Mouse (Mus musculus) intestine, embryonic 16.5 days (tissue): ENCODE results near the gene Slc24a1. TPM values are rescaled to one million over a fixed set of nuclear protein-coding genes. Genes with fewer than 3 reads are reported as not detected.
"Not testable (repeated sequence)": the region's sequence is repeated elsewhere in the genome, so short reads cannot be mapped to it uniquely, and the experiment has no call there.

Source experiments
- ATAC-seq: fragments of 200-750 bp; cut with Nextera tagmentation; 2 replicates; pipeline ENCODE4 v1.8.0; 2017; ENCODE audit warnings: moderate TSS enrichment, moderate library complexity
- H3K27ac ChIP-seq: fragments of 300-500 bp; sonication (generic); 2 replicates; pipeline ENCODE4 v1.5.1; 2014; ENCODE audit warnings: mild to moderate bottlenecking, low read length
- H3K27me3 ChIP-seq: fragments of 300-500 bp; sonication (generic); replicated peaks from 2 replicates; pipeline ENCODE4 v1.6.1; 2014; ENCODE audit warnings: low read length, control low read depth, mixed read lengths; ENCODE audit not compliant: control insufficient read depth, insufficient read depth
- H3K36me3 ChIP-seq: fragments of 300-500 bp; sonication (generic); 2 replicates; pipeline ENCODE4 v1.6.1; 2014; ENCODE audit warnings: low read length, control low read depth; ENCODE audit not compliant: control insufficient read depth, insufficient read depth
- H3K4me1 ChIP-seq: fragments of 300-500 bp; sonication (generic); 2 replicates; pipeline ENCODE4 v1.6.1; 2014; ENCODE audit warnings: low read length, control low read depth, mixed read lengths; ENCODE audit not compliant: control insufficient read depth, insufficient read depth
- H3K4me2 ChIP-seq: fragments of 300-500 bp; sonication (generic); 2 replicates; pipeline ENCODE4 v1.6.1; 2014; ENCODE audit warnings: low read depth, low read length, control low read depth
- H3K4me3 ChIP-seq: fragments of 300-500 bp; sonication (generic); 2 replicates; pipeline ENCODE4 v1.5.1; 2014; ENCODE audit warnings: mild to moderate bottlenecking, low read length
- H3K9ac ChIP-seq: fragments of 300-500 bp; sonication (generic); 2 replicates; pipeline ENCODE4 v1.6.1; 2014; ENCODE audit warnings: low read depth, low read length
- H3K9me3 ChIP-seq: fragments of 300-500 bp; sonication (generic); 2 replicates; pipeline ENCODE4 v1.6.1; 2016; ENCODE audit warnings: low read length, control low read depth; ENCODE audit not compliant: control insufficient read depth
- WGBS: fragments of 180-500 bp; shearing (Covaris S2); extraction: QIAGEN DNeasy Blood & Tissue Kit; methylation state at CpG from one replicate; pipeline ENCODE4 v1.1.7; 2014; 5-methylcytosine and 5-hydroxymethylcytosine counted together
- polyA plus RNA-seq: library from polyadenylated mRNA; unstranded; fragments of >200 nt; fragmentation: Nextera tagmentation; extraction: Ambion mirVana; gene quantifications from 2 replicates; pipeline ENCODE4 v1.2.1, GENCODE M21; 2015

Gene Slc24a1
- 0.04 TPM in 1 of 2 replicates, not detected in the other for polyA plus RNA-seq

GRCm38 (mm10) chr9:64951161-64951657, at the start of gene Slc24a1:
Slc24a1 (minus strand) TSS chr9:64951607.
- ATAC-seq, result no peak
- 39% methylated on average over 11 of the region's 11 CpGs for WGBS

DNA sequence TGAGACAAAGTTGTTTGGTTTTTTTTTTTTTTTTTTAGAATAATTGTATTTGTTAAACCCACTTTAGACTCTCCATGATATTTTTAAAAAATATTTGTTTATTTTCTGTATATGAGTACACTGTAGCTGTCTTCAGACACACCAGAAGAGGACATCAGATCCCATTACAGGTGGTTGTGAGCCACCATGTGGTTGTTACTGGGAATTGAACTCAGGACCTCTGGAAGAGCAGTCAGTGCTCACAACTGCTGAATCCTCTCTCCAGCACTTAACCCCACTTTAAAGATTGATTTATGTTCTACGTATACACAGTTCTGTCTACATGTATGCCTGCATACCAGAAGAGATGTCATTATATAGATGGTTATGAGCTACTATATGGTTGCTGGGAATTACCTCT, 44.1 kb upstream of the Slc24a1 start:
- WGBS, result 85% methylated on average over 1 of the region's 1 CpGs
- not testable (repeated sequence) for H3K4me3 ChIP-seq, H3K9ac ChIP-seq, H3K27me3 ChIP-seq, H3K4me1 ChIP-seq, ATAC-seq, H3K9me3 ChIP-seq, H3K36me3 ChIP-seq, H3K4me2 ChIP-seq, H3K27ac ChIP-seq

More at GRCm38 (mm10) chr9:64951161-64951657, at the start of gene Slc24a1:
- Histone ChIP-seq H3K9ac (no peak within 1 kb of the TSS), H3K9me3 (no peaks in the 10 kb centered on the region), H3K27ac (no peak within 1 kb of the TSS), H3K4me3 (no peak within 1 kb of the TSS), H3K4me1 (no peaks in the 10 kb centered on the region), H3K36me3 (no peaks in the 10 kb centered on the region), H3K27me3 (peaks cover 9% of the 10 kb centered on the region), H3K4me2 (no peak within 1 kb of the TSS)

DNA sequence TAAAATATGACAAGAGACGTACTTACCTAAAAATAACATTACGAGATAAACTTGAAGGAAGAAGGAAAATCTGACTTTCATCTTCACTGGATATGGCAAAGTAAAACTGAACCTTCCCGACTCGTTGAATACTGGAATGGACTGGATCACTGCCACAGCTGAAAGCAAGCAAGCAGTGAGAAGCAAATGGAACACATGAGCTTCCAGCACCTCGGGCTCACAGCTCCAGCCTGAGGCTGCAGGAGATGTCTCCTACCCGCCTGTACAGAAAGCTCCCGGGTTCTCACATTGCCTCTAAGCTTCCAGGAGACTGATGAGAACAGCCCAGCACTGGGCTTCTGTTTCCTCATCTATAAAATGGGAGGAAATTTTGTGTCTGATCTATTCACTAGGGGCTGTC, 38.9 kb upstream of the Slc24a1 start:
- ATAC-seq, result no peak
- Histone ChIP-seq H3K27ac (no peak overlapping the region), H3K4me1 (no peaks in the 10 kb centered on the region), H3K36me3 (peaks cover 9% of the 10 kb centered on the region), H3K9ac (no peak overlapping the region), H3K4me2 (no peak overlapping the region), H3K27me3 (no peaks in the 10 kb centered on the region), H3K9me3 (no peaks in the 10 kb centered on the region), H3K4me3 (no peak overlapping the region)
- WGBS, result 87% methylated on average over 7 of the region's 7 CpGs

DNA sequence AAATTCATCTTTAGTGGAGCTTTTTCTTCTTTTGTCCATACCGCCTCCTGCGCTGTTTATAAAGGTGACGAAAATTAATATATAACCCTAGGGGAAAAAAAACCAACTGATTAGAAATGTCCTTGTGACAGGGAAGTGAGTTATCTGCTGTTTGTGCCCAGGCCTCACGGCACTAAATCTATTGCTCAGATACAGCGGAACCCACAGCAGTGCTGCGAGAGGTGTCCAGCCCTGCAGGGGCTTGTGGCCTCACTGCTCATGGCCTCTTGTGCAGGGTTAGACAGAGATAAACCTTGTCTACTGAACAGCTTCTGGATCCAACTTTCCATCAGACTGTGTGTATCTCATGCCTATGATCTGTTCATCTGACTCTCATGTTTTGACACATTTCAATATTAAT, 37.0 kb upstream of the Slc24a1 start:
- no peaks in the 10 kb centered on the region for H3K4me1 ChIP-seq
- 64% methylated on average over 6 of the region's 6 CpGs for WGBS
- no peak overlapping the region for H3K9ac ChIP-seq
- H3K9me3 ChIP-seq, result no peaks in the 10 kb centered on the region
- H3K4me2 ChIP-seq, result no peak overlapping the region
- no peaks in the 10 kb centered on the region for H3K27me3 ChIP-seq
- H3K27ac ChIP-seq, result no peak overlapping the region
- peaks cover 13% of the 10 kb centered on the region for H3K36me3 ChIP-seq
- ATAC-seq, result peak; percentile 84
- no peak overlapping the region for H3K4me3 ChIP-seq

GRCm38 (mm10) chr9:64987651-64988050, 36.2 kb upstream of the Slc24a1 start:
- Histone ChIP-seq H3K27ac (no peak overlapping the region), H3K9me3 (no peaks in the 10 kb centered on the region), H3K4me1 (no peaks in the 10 kb centered on the region), H3K9ac (no peak overlapping the region), H3K4me2 (no peak overlapping the region), H3K36me3 (peaks cover 13% of the 10 kb centered on the region), H3K27me3 (no peaks in the 10 kb centered on the region), H3K4me3 (no peak overlapping the region)
- no peak for ATAC-seq
- 91% methylated on average over 2 of the region's 2 CpGs for WGBS

GRCm38 (mm10) chr9:64985807-64986206, 34.4 kb upstream of the Slc24a1 start:
- Histone ChIP-seq H3K27me3 (no peaks in the 10 kb centered on the region), H3K9ac (no peak overlapping the region), H3K36me3 (peaks cover 15% of the 10 kb centered on the region), H3K9me3 (no peaks in the 10 kb centered on the region), H3K27ac (no peak overlapping the region), H3K4me1 (no peaks in the 10 kb centered on the region), H3K4me2 (no peak overlapping the region), H3K4me3 (no peak overlapping the region)
- ATAC-seq, result no peak
- 83% methylated on average over 9 of the region's 9 CpGs for WGBS

- peaks cover 16% of the 10 kb centered on the region for H3K36me3 ChIP-seq
- ATAC-seq, result no peak
Measured at GRCm38 (mm10) chr9:64985037-64985794, 33.8 kb upstream of the Slc24a1 start.

DNA sequence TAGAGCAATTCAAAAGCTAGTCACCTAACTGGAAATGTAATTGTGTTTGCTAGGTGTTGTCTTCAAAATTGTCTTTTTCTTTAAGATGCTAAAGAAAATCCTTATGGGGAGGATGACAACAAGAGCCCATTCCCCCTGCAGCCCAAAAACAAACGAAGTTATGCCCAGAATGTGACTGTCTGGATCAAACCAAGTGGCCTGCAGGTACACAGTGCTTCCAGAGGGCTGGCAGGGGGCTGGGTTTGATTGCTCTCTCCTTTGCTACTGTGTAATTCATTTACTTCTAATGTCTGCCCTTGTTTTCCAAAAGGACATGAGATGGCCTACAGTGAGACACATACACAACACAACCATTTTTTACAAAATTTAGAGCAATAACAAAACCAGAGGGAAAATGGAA, 30.5 kb upstream of the Slc24a1 start:
- no peak for ATAC-seq
- H3K27ac ChIP-seq, result no peak overlapping the region
- 79% methylated on average over 1 of the region's 1 CpGs for WGBS
- no peak overlapping the region for H3K4me2 ChIP-seq
- no peaks in the 10 kb centered on the region for H3K4me1 ChIP-seq
- H3K9me3 ChIP-seq, result no peaks in the 10 kb centered on the region
- no peak overlapping the region for H3K9ac ChIP-seq
- H3K36me3 ChIP-seq, result peaks cover 22% of the 10 kb centered on the region
- no peak overlapping the region for H3K4me3 ChIP-seq
- H3K27me3 ChIP-seq, result no peaks in the 10 kb centered on the region

More at GRCm38 (mm10) chr9:64985037-64985794, 33.8 kb upstream of the Slc24a1 start:
- no peaks in the 10 kb centered on the region for H3K27me3 ChIP-seq
- 57% methylated on average over 8 of the region's 8 CpGs for WGBS
- H3K4me2 ChIP-seq, result no peak overlapping the region
- H3K27ac ChIP-seq, result no peak overlapping the region
- no peaks in the 10 kb centered on the region for H3K9me3 ChIP-seq
- no peak overlapping the region for H3K4me3 ChIP-seq
- H3K9ac ChIP-seq, result no peak overlapping the region
- no peaks in the 10 kb centered on the region for H3K4me1 ChIP-seq

GRCm38 (mm10) chr9:64980548-64980947, 29.1 kb upstream of the Slc24a1 start:
- Histone ChIP-seq H3K4me1 (no peaks in the 10 kb centered on the region), H3K27ac (no peak overlapping the region), H3K9me3 (no peaks in the 10 kb centered on the region), H3K4me2 (no peak overlapping the region), H3K27me3 (no peaks in the 10 kb centered on the region), H3K4me3 (no peak overlapping the region), H3K9ac (no peak overlapping the region), H3K36me3 (peaks cover 21% of the 10 kb centered on the region)
- ATAC-seq, result no peak
- 76% methylated on average over 3 of the region's 3 CpGs for WGBS
